Mouse (Mus musculus): ENCODE results near the gene Nt5c2.
A peak's percentile ranks its signal among the peaks of the same experiment; 100 is the strongest.

Nt5c2 gene

GRCm38 (mm10) chr19:47014447-47015381, at the start of gene Nt5c2, which contains the start of gene Ina:
TSS of gene Nt5c2 (minus strand) at chr19:47015153.
TSS of gene Ina (plus strand) at chr19:47014698.
- no peak for DNase-seq (ENCODE audit: low spot score in 2 of 2)

GRCm38 (mm10) chr19:47057684-47058083, 42.7 kb upstream of the Nt5c2 start:
- no peak for DNase-seq (ENCODE audit: low spot score in 2 of 2)

DNA sequence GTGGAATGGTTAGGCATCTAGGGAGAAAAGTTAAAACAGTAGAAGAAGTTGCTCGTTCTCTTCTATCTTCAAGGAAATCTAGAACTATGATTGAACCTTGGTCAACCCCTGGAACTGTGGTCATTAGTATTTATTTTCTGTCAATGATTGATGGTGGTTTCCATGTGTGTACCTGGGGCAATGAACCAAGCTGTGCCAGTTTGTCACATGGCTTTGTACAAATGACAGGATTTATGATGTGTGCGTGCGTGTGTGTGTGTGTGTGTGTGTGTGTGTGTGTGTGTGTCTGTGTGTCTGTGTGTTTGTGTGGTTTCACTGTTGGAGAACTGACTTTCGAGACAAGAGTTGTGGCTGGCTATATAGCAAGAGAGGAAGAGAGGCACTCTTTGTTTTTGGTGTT, 38.5 kb upstream of the Nt5c2 start:
- DNase-seq (ENCODE audit: low spot score in 2 of 2), result no peak

- no peak for DNase-seq (ENCODE audit: low spot score in 2 of 2)
Measured at GRCm38 (mm10) chr19:47052927-47053326, 38.0 kb upstream of the Nt5c2 start.

DNA sequence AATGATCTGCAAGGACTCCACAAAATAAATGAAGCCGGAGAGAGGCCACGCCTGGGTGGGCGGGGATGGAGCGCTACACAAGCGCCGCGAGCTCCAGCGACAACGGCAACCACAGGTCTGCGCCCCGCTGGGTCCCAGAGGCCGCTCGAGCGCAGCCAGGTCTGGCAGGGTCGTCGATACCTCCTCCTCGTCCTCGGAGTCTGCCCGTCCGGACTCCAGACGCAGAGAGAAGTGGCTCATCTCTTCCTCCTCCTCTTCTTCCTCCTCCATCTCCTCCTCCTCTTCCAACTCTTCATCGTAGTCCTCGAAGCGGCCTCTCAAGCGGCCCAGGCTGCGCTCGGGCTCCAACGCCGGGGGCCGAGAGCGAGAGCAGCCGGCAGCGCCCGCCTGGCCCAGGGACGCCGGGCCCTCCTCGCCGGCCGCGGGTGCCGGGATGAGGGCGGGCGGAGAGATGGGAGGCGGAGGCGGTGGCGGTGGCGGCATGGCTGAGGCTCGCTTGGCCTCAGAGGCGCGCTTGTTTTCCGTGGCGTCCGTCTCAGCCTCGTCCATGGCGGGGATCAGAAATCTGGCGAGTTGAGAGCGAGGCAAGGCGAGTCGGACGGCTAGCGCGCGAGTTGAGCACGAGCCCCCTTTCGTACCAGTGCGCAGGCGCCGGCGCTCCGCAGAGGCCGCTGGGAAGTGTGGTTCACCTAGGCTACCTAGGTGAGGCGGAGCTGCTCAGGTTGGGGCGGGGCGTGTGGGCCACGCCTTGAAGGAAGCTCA, 35.5 kb upstream of the Nt5c2 start, which contains the start of gene Pcgf6:
Pcgf6 (minus strand) TSS at position 636 of the 762 bp plus-strand sequence.
- DNase-seq (ENCODE audit: low spot score in 2 of 2), result peak; percentile 77 to 90

DNA sequence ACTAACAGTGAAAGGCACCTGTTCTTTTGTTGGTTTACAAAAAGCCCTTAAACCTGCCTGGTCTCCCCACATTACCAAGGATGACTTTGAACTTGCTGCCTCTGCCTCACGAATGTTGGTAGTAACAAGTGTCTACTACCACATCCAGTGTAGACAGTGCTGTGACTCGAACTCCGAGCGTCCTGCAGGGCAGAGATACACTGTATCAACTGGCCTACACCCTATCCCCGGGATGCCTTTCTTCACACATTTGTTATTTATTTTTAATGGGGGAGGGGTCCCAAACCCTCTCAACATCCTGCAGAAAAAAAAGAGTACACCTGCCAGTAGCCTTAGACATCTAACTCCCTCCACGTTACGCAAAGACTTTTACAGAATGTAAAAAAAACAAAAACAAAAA, 34.9 kb upstream of the Nt5c2 start:
- DNase-seq (ENCODE audit: low spot score in 2 of 2), result no peak

DNA sequence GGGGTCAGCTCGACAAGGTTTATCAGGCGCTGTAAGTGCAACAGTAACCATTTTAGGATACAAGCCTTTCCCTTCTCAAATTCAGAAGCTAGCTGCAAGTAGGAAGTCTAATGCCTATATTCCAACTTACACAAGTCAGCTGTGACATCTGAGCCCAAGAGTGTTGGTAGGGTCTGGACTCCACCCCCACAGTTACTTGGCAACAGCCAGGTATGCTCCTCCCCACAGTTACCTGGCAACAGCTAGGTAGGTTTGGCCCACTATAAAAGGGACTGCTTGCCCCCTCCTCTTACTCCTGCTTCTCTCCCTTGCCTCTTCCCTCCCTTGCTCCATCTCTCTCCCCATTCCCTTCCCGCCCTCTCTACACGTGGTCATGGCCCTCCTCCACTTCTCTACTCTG, 34.1 kb upstream of the Nt5c2 start:
- no peak for DNase-seq (ENCODE audit: low spot score in 2 of 2)

- DNase-seq (ENCODE audit: low spot score in 2 of 2), result no peak
Measured at GRCm38 (mm10) chr19:47047236-47047833, 32.4 kb upstream of the Nt5c2 start.

- no peak for DNase-seq (ENCODE audit: low spot score in 2 of 2)
Measured at GRCm38 (mm10) chr19:47046343-47046742, 31.4 kb upstream of the Nt5c2 start.

DNA sequence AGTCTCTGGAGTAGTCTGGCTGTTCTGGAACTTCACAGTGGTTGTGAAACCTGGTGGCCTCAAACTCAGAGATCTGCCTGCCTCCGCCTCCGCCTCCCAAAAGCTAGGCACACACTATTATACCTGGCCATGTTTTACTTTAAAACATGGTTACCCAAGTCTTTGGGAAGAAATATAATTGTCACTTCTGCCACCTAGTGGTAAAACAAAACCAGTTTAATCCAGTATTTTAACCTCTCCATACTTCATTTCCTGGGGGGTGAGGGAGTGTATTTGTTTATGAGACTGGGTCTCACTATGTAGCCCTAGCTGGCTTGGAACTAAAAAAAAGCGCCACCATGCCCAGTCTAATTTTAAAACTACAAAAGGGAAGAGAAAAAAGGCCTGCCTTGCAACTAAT, 28.7 kb upstream of the Nt5c2 start:
- no peak for DNase-seq (ENCODE audit: low spot score in 2 of 2)

GRCm38 (mm10) chr19:47040720-47041473, 25.9 kb upstream of the Nt5c2 start:
- no peak for DNase-seq (ENCODE audit: low spot score in 2 of 2)

- DNase-seq (ENCODE audit: low spot score in 2 of 2), result no peak
Measured at GRCm38 (mm10) chr19:47036596-47036995, 21.6 kb upstream of the Nt5c2 start.

DNA sequence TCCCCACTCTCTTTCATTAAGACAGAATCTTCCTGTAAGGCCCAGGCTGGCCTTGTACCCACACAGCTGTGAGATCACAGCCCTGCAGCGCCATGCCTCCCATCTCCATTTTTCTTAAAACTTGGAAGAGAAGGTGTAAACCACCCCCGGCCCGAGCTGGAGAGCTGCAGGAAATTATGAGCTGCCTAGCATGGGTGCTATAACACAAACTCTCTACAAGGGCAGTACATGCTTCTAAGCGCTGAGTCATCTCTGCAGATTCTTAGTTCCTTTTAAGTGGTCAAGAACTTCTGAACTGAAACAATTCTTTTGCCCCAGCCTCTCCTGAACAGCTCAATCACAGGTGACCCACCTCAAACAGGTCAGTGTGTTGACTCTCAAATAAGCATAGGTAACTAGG, 20.0 kb upstream of the Nt5c2 start:
- no peak for DNase-seq (ENCODE audit: low spot score in 2 of 2)

DNA sequence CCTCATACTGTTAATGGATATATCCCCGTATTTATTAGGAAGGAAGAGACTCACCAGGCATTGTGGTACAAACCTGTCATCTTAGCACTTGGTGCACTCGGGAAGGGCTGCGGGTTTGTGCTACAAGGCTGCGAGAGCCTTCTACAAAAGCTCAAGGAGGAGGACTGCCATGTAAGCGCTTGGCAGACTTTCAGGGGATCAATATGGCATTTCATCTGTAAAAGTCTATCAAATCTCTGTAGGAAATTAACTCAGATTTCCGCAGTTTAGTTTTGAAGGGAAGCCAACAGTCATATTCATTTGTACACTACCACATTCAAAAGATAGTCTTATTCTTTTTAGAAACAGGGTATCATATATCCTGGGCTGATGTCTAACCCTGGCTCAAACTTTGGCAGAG, 16.8 kb upstream of the Nt5c2 start:
- DNase-seq (ENCODE audit: low spot score in 2 of 2), result no peak

DNA sequence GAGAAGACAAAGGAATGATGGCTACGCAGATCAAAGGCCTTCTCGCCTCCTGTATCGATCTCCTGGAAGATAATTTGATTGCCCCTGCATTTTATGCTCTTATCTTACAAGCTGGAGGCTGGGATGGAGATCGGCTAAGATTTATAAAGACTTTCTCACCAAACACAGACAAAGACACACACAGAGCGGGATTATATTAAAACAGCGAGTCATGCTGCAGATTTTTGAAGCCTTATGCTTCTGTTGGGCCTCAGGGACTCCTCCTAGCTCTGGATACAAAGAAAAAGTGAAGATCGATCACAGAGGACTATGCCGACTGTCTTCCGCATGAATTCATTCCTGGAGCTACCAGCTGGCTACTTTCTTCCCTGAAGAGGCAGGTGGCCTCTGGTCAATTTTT, 14.8 kb upstream of the Nt5c2 start:
- DNase-seq (ENCODE audit: low spot score in 2 of 2), result no peak

GRCm38 (mm10) chr19:47026513-47026912, 11.6 kb upstream of the Nt5c2 start:
- DNase-seq (ENCODE audit: low spot score in 2 of 2), result no peak

DNA sequence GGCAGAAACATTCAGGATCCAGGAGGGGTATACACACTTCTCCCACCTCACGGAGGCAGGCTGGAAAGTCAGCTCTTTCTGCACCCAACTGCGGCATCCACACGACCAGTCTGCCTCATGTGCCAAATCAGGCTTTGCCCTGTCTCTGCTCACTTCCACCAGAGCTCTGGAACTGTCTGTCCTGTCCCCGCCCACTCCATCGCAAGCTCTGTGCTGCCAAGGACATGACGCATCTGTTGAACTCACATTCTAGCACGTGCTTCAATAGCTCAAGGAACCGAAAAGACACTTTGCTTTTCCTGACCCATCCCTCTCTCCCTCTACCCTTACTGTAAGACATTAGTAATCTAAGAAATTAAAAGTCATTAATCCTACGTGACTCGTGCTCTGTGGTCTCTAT, 10.0 kb upstream of the Nt5c2 start:
- DNase-seq (ENCODE audit: low spot score in 2 of 2), result no peak

- DNase-seq (ENCODE audit: low spot score in 2 of 2), result no peak
Measured at GRCm38 (mm10) chr19:47023546-47023945, 8.6 kb upstream of the Nt5c2 start.

- DNase-seq (ENCODE audit: low spot score in 2 of 2), result no peak
Measured at GRCm38 (mm10) chr19:47022709-47023108, 7.8 kb upstream of the Nt5c2 start.

GRCm38 (mm10) chr19:47019326-47019725, 4.4 kb upstream of the Nt5c2 start:
- DNase-seq (ENCODE audit: low spot score in 2 of 2), result no peak

GRCm38 (mm10) chr19:47018330-47018729, 3.4 kb upstream of the Nt5c2 start:
- no peak for DNase-seq (ENCODE audit: low spot score in 2 of 2)

DNA sequence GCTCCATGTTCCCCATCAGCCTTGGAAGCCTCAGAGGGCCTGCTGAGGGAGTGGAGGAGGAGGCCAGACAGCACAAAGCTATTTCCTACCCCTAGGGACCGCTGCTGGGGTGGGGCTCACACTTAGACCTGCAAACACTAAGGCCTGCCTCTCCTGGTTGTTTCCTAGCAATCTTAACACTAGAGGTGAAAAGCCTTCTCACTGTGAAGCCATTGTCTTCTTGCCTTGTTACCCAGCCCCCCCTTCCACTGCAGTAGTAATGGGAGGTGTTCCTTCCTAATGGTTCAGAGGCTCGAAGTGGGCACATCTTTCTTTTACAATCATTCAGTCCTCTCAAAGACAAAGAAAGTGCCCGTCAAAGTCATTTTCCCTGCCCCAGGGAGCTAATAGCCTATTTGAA, 2.9 kb upstream of the Nt5c2 start:
- DNase-seq (ENCODE audit: low spot score in 2 of 2), result no peak

Measured in spleen, postnatal 4 days (tissue).